Mouse (Mus musculus): Measurements from ENCODE around the gene Slc35d1. TPM values are rescaled to one million over a fixed set of nuclear protein-coding genes. Genes with fewer than 3 reads are reported as not detected.

Gene Slc35d1
- total RNA-seq (2014; fragmentation: Nextera tagmentation): 17.9 and 25.8 TPM in 2 replicates
- total RNA-seq (2017): 8.9 and 9.4 TPM in 2 replicates
- polyA plus RNA-seq (2012): 1.3 and 1.6 TPM in 2 replicates

DNA sequence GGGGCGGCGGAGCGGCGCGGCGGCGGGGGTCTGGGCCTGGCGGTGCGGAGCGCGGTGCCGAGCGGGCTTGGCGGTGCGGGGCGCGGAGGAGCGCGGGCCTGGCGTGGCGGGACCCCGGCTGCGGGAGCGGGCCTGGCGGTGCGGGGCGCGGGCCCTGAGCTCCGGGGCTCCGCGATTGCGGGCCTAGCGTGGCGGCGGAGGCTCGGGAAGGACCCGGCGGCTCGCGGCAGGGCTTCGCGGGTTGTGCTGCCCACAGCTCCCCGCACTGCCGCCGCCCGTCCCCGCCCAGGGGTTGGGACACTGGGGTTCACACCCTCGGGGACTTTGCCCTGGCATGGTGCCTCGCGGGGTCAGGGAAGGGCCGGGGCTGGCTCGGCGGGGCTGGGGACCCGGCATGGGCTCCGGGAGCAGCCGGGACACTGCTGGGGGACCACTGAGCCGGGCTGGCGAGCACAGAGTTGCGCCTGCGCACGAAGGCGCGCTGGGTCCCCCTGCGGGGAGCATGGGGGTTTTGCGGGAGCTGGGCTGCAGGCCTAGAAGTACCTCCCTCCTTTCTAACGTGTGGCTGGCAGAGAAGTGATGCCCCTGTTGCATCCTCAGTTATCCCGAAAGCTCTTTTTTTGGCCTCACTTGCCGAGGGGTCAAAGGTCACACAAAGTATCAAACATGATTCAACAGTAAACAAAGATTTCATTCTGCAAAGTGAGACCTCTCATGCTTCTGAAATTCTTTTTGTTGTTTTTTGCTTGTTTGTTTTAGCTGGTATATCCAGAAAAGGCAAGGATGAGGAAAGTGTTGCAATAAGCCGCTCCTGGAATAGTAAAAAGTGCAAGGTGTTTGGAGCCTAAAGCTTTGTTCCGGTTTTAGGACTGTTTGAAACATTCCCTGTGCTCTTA lies at the start of gene Slc35d1:
TSS of gene Slc35d1 (minus strand) at position 240 of the 896 bp plus-strand sequence.
- Histone ChIP-seq H3K9me3 (replicated peaks) (no peaks in the 10 kb centered on the region), H3K27me3 (ENCODE audit: insufficient read depth, low read length) (no peaks in the 10 kb centered on the region), H3K4me1 (ENCODE audit: insufficient read depth, low read depth, low read length) (peaks cover 34% of the 10 kb centered on the region), H3K36me3 (replicated peaks) (peaks cover 22% of the 10 kb centered on the region), H3K4me3 (ENCODE audit: low read depth, low read length) (peak within 1 kb of the TSS; percentile 92)
- peak; percentile 46; the same call in 1 of the 2 replicates for ATAC-seq (ENCODE audit: extremely low read depth, insufficient number of reproducible peaks, low FRiP score, poor library complexity, severe bottlenecking)
- no peak for TF ChIP-seq GATA1 (IDR thresholded peaks at IDR 0.05; ENCODE audit: borderline replicate concordance, low read length)
- no peak for TF ChIP-seq POLR2AphosphoS5 (IDR thresholded peaks at IDR 0.05; ENCODE audit: insufficient replicate concordance, low read depth, low read length)
- TF ChIP-seq GATA2 (IDR thresholded peaks at IDR 0.05; ENCODE audit: borderline replicate concordance, low read depth, low read length): no peak
- no peak for TF ChIP-seq TAL1 (conservative IDR thresholded peaks at IDR 0.05; ENCODE audit: low read depth, low read length)
- no peak for TF ChIP-seq CTCF (IDR thresholded peaks at IDR 0.05; ENCODE audit: low read depth, low read length)
- DNase-seq (ENCODE audit: low spot score): peak; percentile 76

DNA sequence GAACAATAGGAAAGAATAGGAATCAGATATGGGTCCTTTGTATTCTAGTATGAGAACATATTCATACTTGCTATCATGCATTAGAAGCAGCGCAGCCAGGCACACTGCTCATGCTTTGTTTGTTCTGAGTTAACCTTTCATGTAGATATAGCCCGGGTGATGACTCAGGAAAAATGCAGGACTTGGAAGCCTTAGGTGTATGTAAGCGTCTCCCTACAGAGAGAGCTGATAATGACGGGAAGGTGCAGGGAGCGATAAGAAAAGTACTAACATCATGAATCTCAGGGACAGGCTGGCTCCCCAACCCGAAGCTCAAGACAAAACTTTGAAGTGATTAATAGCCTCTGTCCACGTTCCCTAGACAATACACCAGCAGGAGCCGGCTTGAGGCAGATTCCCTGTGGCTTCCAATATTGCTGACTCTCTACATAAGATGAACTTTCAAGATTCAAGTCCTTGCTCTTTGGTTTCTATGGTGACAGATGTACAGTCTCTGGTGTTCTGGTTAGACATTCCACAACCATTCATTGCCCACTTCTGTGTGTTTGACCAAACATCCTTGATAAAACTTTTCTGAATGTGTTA lies 48.9 kb upstream of the Slc35d1 start:
- ATAC-seq (ENCODE audit: extremely low read depth, insufficient number of reproducible peaks, low FRiP score, poor library complexity, severe bottlenecking) (peak; percentile 34; the same call in 1 of the 2 replicates), DNase-seq (ENCODE audit: low spot score) (no peak)
- no peaks in the 10 kb centered on the region for H3K9me3 ChIP-seq (replicated peaks)
- no peaks in the 10 kb centered on the region for H3K4me1 ChIP-seq (ENCODE audit: insufficient read depth, low read depth, low read length)
- no peak overlapping the region for H3K4me3 ChIP-seq (ENCODE audit: low read depth, low read length)
- TF ChIP-seq TAL1 (conservative IDR thresholded peaks at IDR 0.05; ENCODE audit: low read depth, low read length) (no peak), CTCF (IDR thresholded peaks at IDR 0.05; ENCODE audit: low read depth, low read length) (no peak), GATA1 (IDR thresholded peaks at IDR 0.05; ENCODE audit: borderline replicate concordance, low read length) (no peak), POLR2AphosphoS5 (IDR thresholded peaks at IDR 0.05; ENCODE audit: insufficient replicate concordance, low read depth, low read length) (no peak), GATA2 (IDR thresholded peaks at IDR 0.05; ENCODE audit: borderline replicate concordance, low read depth, low read length) (no peak)
- H3K27me3 ChIP-seq (ENCODE audit: insufficient read depth, low read length): no peaks in the 10 kb centered on the region
- no peaks in the 10 kb centered on the region for H3K36me3 ChIP-seq (replicated peaks)

GRCm38 (mm10) chr4:103263378-103263777 lies 48.4 kb upstream of the Slc35d1 start:
- Histone ChIP-seq H3K4me1 (ENCODE audit: insufficient read depth, low read depth, low read length) (no peaks in the 10 kb centered on the region), H3K27me3 (ENCODE audit: insufficient read depth, low read length) (no peaks in the 10 kb centered on the region), H3K36me3 (replicated peaks) (no peaks in the 10 kb centered on the region), H3K4me3 (ENCODE audit: low read depth, low read length) (no peak overlapping the region), H3K9me3 (replicated peaks) (no peaks in the 10 kb centered on the region)
- DNase-seq (ENCODE audit: low spot score) (no peak), ATAC-seq (ENCODE audit: extremely low read depth, insufficient number of reproducible peaks, low FRiP score, poor library complexity, severe bottlenecking) (no peak)
- TF ChIP-seq GATA2 (IDR thresholded peaks at IDR 0.05; ENCODE audit: borderline replicate concordance, low read depth, low read length): no peak
- no peak for TF ChIP-seq CTCF (IDR thresholded peaks at IDR 0.05; ENCODE audit: low read depth, low read length)

DNA sequence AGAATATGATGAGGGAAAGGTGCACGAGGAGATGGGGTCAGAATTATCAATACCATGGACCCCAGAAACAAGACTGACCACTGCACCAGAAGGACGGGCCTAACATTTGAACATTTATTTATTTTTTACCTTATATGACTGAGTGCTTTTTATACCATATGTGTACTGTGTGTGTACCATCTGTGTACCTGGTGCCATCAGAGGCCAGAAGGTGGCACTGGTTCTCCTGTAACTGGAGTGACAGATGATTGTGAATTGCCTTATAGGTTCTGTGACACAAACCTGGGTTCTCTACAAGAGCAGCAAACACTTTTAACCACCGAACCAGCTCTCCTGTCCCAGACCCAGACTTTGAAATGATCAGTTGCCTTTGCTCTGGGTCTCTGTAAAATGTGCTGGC lies 43.9 kb upstream of the Slc35d1 start:
- no peaks in the 10 kb centered on the region for H3K36me3 ChIP-seq (replicated peaks)
- ATAC-seq (ENCODE audit: extremely low read depth, insufficient number of reproducible peaks, low FRiP score, poor library complexity, severe bottlenecking) (no peak), DNase-seq (ENCODE audit: low spot score) (no peak)
- H3K27me3 ChIP-seq (ENCODE audit: insufficient read depth, low read length): no peaks in the 10 kb centered on the region
- no peak for TF ChIP-seq TAL1 (conservative IDR thresholded peaks at IDR 0.05; ENCODE audit: low read depth, low read length)
- no peak for TF ChIP-seq CTCF (IDR thresholded peaks at IDR 0.05; ENCODE audit: low read depth, low read length)
- no peak for TF ChIP-seq GATA2 (IDR thresholded peaks at IDR 0.05; ENCODE audit: borderline replicate concordance, low read depth, low read length)
- TF ChIP-seq GATA1 (IDR thresholded peaks at IDR 0.05; ENCODE audit: borderline replicate concordance, low read length): no peak
- no peak for TF ChIP-seq POLR2AphosphoS5 (IDR thresholded peaks at IDR 0.05; ENCODE audit: insufficient replicate concordance, low read depth, low read length)
- no peak overlapping the region for H3K4me3 ChIP-seq (ENCODE audit: low read depth, low read length)
- H3K4me1 ChIP-seq (ENCODE audit: insufficient read depth, low read depth, low read length): no peaks in the 10 kb centered on the region
- H3K9me3 ChIP-seq (replicated peaks): no peaks in the 10 kb centered on the region

- ATAC-seq (ENCODE audit: extremely low read depth, insufficient number of reproducible peaks, low FRiP score, poor library complexity, severe bottlenecking) (peak; percentile 40; the same call in 1 of the 2 replicates), DNase-seq (ENCODE audit: low spot score) (no peak)
- Histone ChIP-seq H3K4me3 (ENCODE audit: low read depth, low read length) (no peak overlapping the region), H3K36me3 (replicated peaks) (no peaks in the 10 kb centered on the region), H3K4me1 (ENCODE audit: insufficient read depth, low read depth, low read length) (0 out of 2 replicates have a peak, but pooled peaks cover 2% of the 10 kb centered on the region), H3K9me3 (replicated peaks) (no peaks in the 10 kb centered on the region), H3K27me3 (ENCODE audit: insufficient read depth, low read length) (no peaks in the 10 kb centered on the region)
- TF ChIP-seq GATA1 (IDR thresholded peaks at IDR 0.05; ENCODE audit: borderline replicate concordance, low read length): no peak
- no peak for TF ChIP-seq GATA2 (IDR thresholded peaks at IDR 0.05; ENCODE audit: borderline replicate concordance, low read depth, low read length)
- TF ChIP-seq CTCF (IDR thresholded peaks at IDR 0.05; ENCODE audit: low read depth, low read length): no peak
- no peak for TF ChIP-seq POLR2AphosphoS5 (IDR thresholded peaks at IDR 0.05; ENCODE audit: insufficient replicate concordance, low read depth, low read length)
- TF ChIP-seq TAL1 (conservative IDR thresholded peaks at IDR 0.05; ENCODE audit: low read depth, low read length): no peak
Measured at GRCm38 (mm10) chr4:103253846-103254245, 38.9 kb upstream of the Slc35d1 start.

GRCm38 (mm10) chr4:103249436-103250085 lies 34.6 kb upstream of the Slc35d1 start:
- Histone ChIP-seq H3K27me3 (ENCODE audit: insufficient read depth, low read length) (no peaks in the 10 kb centered on the region), H3K4me1 (ENCODE audit: insufficient read depth, low read depth, low read length) (0 out of 2 replicates have a peak, but pooled peaks cover 2% of the 10 kb centered on the region), H3K4me3 (ENCODE audit: low read depth, low read length) (no peak overlapping the region), H3K36me3 (replicated peaks) (no peaks in the 10 kb centered on the region), H3K9me3 (replicated peaks) (no peaks in the 10 kb centered on the region)
- TF ChIP-seq GATA1 (IDR thresholded peaks at IDR 0.05; ENCODE audit: borderline replicate concordance, low read length) (no peak), GATA2 (IDR thresholded peaks at IDR 0.05; ENCODE audit: borderline replicate concordance, low read depth, low read length) (no peak), CTCF (IDR thresholded peaks at IDR 0.05; ENCODE audit: low read depth, low read length) (no peak), POLR2AphosphoS5 (IDR thresholded peaks at IDR 0.05; ENCODE audit: insufficient replicate concordance, low read depth, low read length) (no peak), TAL1 (conservative IDR thresholded peaks at IDR 0.05; ENCODE audit: low read depth, low read length) (no peak)
- ATAC-seq (ENCODE audit: extremely low read depth, insufficient number of reproducible peaks, low FRiP score, poor library complexity, severe bottlenecking) (peak; percentile 54; the same call in 1 of the 2 replicates), DNase-seq (ENCODE audit: low spot score) (no peak)

Data from G1E (cell line).